Mouse (Mus musculus) G1E (cell line): Measurements from ENCODE around the gene Gm9603. TPM values are rescaled to one million over a fixed set of nuclear protein-coding genes. Genes with fewer than 3 reads are reported as not detected.
"Not testable (repeated sequence)": the region's sequence is repeated elsewhere in the genome, so short reads cannot be mapped to it uniquely, and the experiment has no call there.

ENCODE experiments used
- ATAC-seq: 2 replicates; pipeline ENCODE4 v1.8.0; 2016; ENCODE audit warnings: mild to moderate bottlenecking; ENCODE audit not compliant: insufficient number of reproducible peaks, poor library complexity, low FRiP score, severe bottlenecking; ENCODE audit errors: extremely low read depth
- DNase-seq: peaks from one replicate; pipeline ENCODE4 v3.0.0; 2012; ENCODE audit warnings: low spot score
- H3K27me3 ChIP-seq: 2 replicates; pipeline ENCODE4 v1.6.1; 2012; ENCODE audit warnings: mild to moderate bottlenecking, low read length, inconsistent platforms; ENCODE audit not compliant: insufficient read depth
- H3K36me3 ChIP-seq: replicated peaks from 2 replicates; pipeline ENCODE3; 2012; ENCODE audit warnings: mild to moderate bottlenecking, inconsistent platforms
- H3K4me1 ChIP-seq: 2 replicates; pipeline ENCODE4 v1.6.1; 2012; ENCODE audit warnings: low read depth, low read length, inconsistent platforms, mixed read lengths; ENCODE audit not compliant: insufficient read depth
- H3K4me3 ChIP-seq: 2 replicates; pipeline ENCODE4 v1.5.1; 2012; ENCODE audit warnings: low read depth, mild to moderate bottlenecking, inconsistent platforms, low read length, moderate library complexity, mixed read lengths
- H3K9me3 ChIP-seq: replicated peaks from 2 replicates; pipeline ENCODE4 v1.6.1; 2012; ENCODE audit warnings: inconsistent platforms
- polyA plus RNA-seq: library from polyadenylated mRNA; stranded (reverse); fragments of >175 nt; gene quantifications from 2 replicates; pipeline ENCODE4 v1.2.3, GENCODE M21; 2012
- total RNA-seq, 2 experiments: library from RNA; stranded (forward) in 1 of 2; stranded (reverse) in 1 of 2; fragments of 200-1000 nt in 1 of 2; fragments of >200 nt in 1 of 2; fragmentation: Nextera tagmentation in 1 of 2; gene quantifications; 2 replicates each; pipeline ENCODE4 v1.2.3; 2014 to 2017

Gm9603 gene
- total RNA-seq (2014; fragmentation: Nextera tagmentation), result not detected in 2 replicates
- 0.17 TPM in 1 of 2 replicates, not detected in the other for total RNA-seq (2017)
- polyA plus RNA-seq, result not detected in 2 replicates

GRCm38 (mm10) chr14:5687357-5687756 is at the start of gene Gm9603:
TSS of gene Gm9603 (minus strand) at chr14:5687457.
- DNase-seq, result not testable (repeated sequence)

GRCm38 (mm10) chr14:5632928-5633327 is 54.3 kb downstream of the Gm9603 start, which contains the start of gene Gm8265:
TSS of gene Gm8265 (minus strand) at chr14:5633028.
- H3K9me3 ChIP-seq, ATAC-seq, H3K36me3 ChIP-seq, H3K4me3 ChIP-seq, H3K27me3 ChIP-seq, DNase-seq, H3K4me1 ChIP-seq: not testable (repeated sequence)

More at GRCm38 (mm10) chr14:5687357-5687756, at the start of gene Gm9603:
- not testable (repeated sequence) for H3K27me3 ChIP-seq, H3K4me1 ChIP-seq, H3K4me3 ChIP-seq, H3K9me3 ChIP-seq, ATAC-seq, H3K36me3 ChIP-seq

Other genes starting within 250 kb of the Gm9603 start
- gene Gm3194, start 232.0 kb downstream of the Gm9603 start, total RNA-seq (2014; fragmentation: Nextera tagmentation), result not detected in 2 replicates
- 0.12 TPM in 1 of 2 replicates, not detected in the other for gene Gm3194, start 232.0 kb downstream of the Gm9603 start, total RNA-seq (2017)
- not detected in 2 replicates for gene Gm3194, start 232.0 kb downstream of the Gm9603 start, polyA plus RNA-seq
- not detected in 2 replicates for gene Gm8246, start 209.6 kb downstream of the Gm9603 start, total RNA-seq (2014; fragmentation: Nextera tagmentation)
- not detected in 2 replicates for gene Gm8246, start 209.6 kb downstream of the Gm9603 start, total RNA-seq (2017)
- gene Gm8246, start 209.6 kb downstream of the Gm9603 start, polyA plus RNA-seq, result not detected in 2 replicates
- not detected in 2 replicates for gene Gm3187, start 203.2 kb downstream of the Gm9603 start, total RNA-seq (2014; fragmentation: Nextera tagmentation)
- gene Gm3187, start 203.2 kb downstream of the Gm9603 start, total RNA-seq (2017), result not detected in 2 replicates
- not detected in 2 replicates for gene Gm3187, start 203.2 kb downstream of the Gm9603 start, polyA plus RNA-seq
- not detected in 2 replicates for gene Gm3488, start 185.8 kb downstream of the Gm9603 start, total RNA-seq (2014; fragmentation: Nextera tagmentation)
- not detected in 2 replicates for gene Gm3488, start 185.8 kb downstream of the Gm9603 start, total RNA-seq (2017)
- not detected in 2 replicates for gene Gm3488, start 185.8 kb downstream of the Gm9603 start, polyA plus RNA-seq
- gene Gm3532, start 149.0 kb downstream of the Gm9603 start, total RNA-seq (2014; fragmentation: Nextera tagmentation), result not detected in 2 replicates
- gene Gm3532, start 149.0 kb downstream of the Gm9603 start, total RNA-seq (2017), result not detected in 2 replicates
- not detected in 2 replicates for gene Gm3532, start 149.0 kb downstream of the Gm9603 start, polyA plus RNA-seq
- gene Gm8265, start 54.4 kb downstream of the Gm9603 start, total RNA-seq (2014; fragmentation: Nextera tagmentation), result not detected in 2 replicates
- not detected in 2 replicates for gene Gm8265, start 54.4 kb downstream of the Gm9603 start, total RNA-seq (2017)
- not detected in 2 replicates for gene Gm8265, start 54.4 kb downstream of the Gm9603 start, polyA plus RNA-seq
- not detected in 2 replicates for gene Gm3373, start 54.1 kb upstream of the Gm9603 start, total RNA-seq (2014; fragmentation: Nextera tagmentation)
- gene Gm3373, start 54.1 kb upstream of the Gm9603 start, total RNA-seq (2017), result 0.23 and 1.1 TPM in 2 replicates
- gene Gm3373, start 54.1 kb upstream of the Gm9603 start, polyA plus RNA-seq, result not detected in 2 replicates
- gene Gm3383, start 120.5 kb upstream of the Gm9603 start, total RNA-seq (2014; fragmentation: Nextera tagmentation), result not detected in 2 replicates
- gene Gm3383, start 120.5 kb upstream of the Gm9603 start, total RNA-seq (2017), result 0.12 TPM in 1 of 2 replicates, not detected in the other
- gene Gm3383, start 120.5 kb upstream of the Gm9603 start, polyA plus RNA-seq, result not detected in 2 replicates
- gene Gm3424, start 142.9 kb upstream of the Gm9603 start, total RNA-seq (2014; fragmentation: Nextera tagmentation), result not detected in 2 replicates
- not detected in 2 replicates for gene Gm3424, start 142.9 kb upstream of the Gm9603 start, total RNA-seq (2017)
- gene Gm3424, start 142.9 kb upstream of the Gm9603 start, polyA plus RNA-seq, result not detected in 2 replicates
- gene Gm8237, start 192.9 kb upstream of the Gm9603 start, total RNA-seq (2014; fragmentation: Nextera tagmentation), result not detected in 2 replicates
- gene Gm8237, start 192.9 kb upstream of the Gm9603 start, total RNA-seq (2017), result not detected in 2 replicates
- not detected in 2 replicates for gene Gm8237, start 192.9 kb upstream of the Gm9603 start, polyA plus RNA-seq